Mouse (Mus musculus): Measurements from ENCODE around the gene Mlycd.

Gene Mlycd

GRCm38 (mm10) chr8:119403912-119404311 is 9.2 kb downstream of the Mlycd start:
- DNase-seq: no peak

- no peak for DNase-seq
Observed at GRCm38 (mm10) chr8:119404648-119405047, 10.0 kb downstream of the Mlycd start.

- no peak for DNase-seq
Observed at GRCm38 (mm10) chr8:119408311-119408710, 13.6 kb downstream of the Mlycd start.

- no peak for DNase-seq
Observed at GRCm38 (mm10) chr8:119412037-119412734, 17.5 kb downstream of the Mlycd start.

GRCm38 (mm10) chr8:119412735-119413498 is 18.2 kb downstream of the Mlycd start:
- peak; percentile 60 to 61 for DNase-seq

- no peak for DNase-seq
Observed at GRCm38 (mm10) chr8:119413605-119414004, 18.9 kb downstream of the Mlycd start.

- no peak for DNase-seq
Observed at GRCm38 (mm10) chr8:119420318-119420717, 25.6 kb downstream of the Mlycd start.

GRCm38 (mm10) chr8:119421603-119422122 is 27.0 kb downstream of the Mlycd start:
- no peak for DNase-seq

GRCm38 (mm10) chr8:119422123-119422711 is 27.5 kb downstream of the Mlycd start:
- DNase-seq: no peak

- DNase-seq: peak; percentile 79 to 92
Observed at GRCm38 (mm10) chr8:119423631-119424141, 29.0 kb downstream of the Mlycd start.

- no peak for DNase-seq
Observed at GRCm38 (mm10) chr8:119424199-119424733, 29.6 kb downstream of the Mlycd start.

GRCm38 (mm10) chr8:119424740-119425139 is 30.1 kb downstream of the Mlycd start:
- DNase-seq: peak in 1 of 2 experiments; percentile 55

GRCm38 (mm10) chr8:119425533-119425932 is 30.9 kb downstream of the Mlycd start:
- peak in 1 of 2 experiments; percentile 51 for DNase-seq

GRCm38 (mm10) chr8:119426069-119426735 is 31.5 kb downstream of the Mlycd start:
- DNase-seq: no peak

GRCm38 (mm10) chr8:119427634-119428349 is 33.1 kb downstream of the Mlycd start:
- DNase-seq: no peak

- DNase-seq: no peak
Observed at GRCm38 (mm10) chr8:119428350-119428740, 33.7 kb downstream of the Mlycd start.

- DNase-seq: no peak
Observed at GRCm38 (mm10) chr8:119428766-119429327, 34.2 kb downstream of the Mlycd start.

- no peak for DNase-seq
Observed at GRCm38 (mm10) chr8:119429552-119429951, 34.9 kb downstream of the Mlycd start.

GRCm38 (mm10) chr8:119430250-119430649 is 35.6 kb downstream of the Mlycd start:
- no peak for DNase-seq

GRCm38 (mm10) chr8:119430690-119431089 is 36.0 kb downstream of the Mlycd start:
- no peak for DNase-seq

- no peak for DNase-seq
Observed at GRCm38 (mm10) chr8:119432372-119432771, 37.7 kb downstream of the Mlycd start.
